Mouse (Mus musculus): ENCODE results near the gene Resf1.
"Not testable (repeated sequence)": the region's sequence is repeated elsewhere in the genome, so short reads cannot be mapped to it uniquely, and the experiment has no call there.

Resf1 gene

DNA sequence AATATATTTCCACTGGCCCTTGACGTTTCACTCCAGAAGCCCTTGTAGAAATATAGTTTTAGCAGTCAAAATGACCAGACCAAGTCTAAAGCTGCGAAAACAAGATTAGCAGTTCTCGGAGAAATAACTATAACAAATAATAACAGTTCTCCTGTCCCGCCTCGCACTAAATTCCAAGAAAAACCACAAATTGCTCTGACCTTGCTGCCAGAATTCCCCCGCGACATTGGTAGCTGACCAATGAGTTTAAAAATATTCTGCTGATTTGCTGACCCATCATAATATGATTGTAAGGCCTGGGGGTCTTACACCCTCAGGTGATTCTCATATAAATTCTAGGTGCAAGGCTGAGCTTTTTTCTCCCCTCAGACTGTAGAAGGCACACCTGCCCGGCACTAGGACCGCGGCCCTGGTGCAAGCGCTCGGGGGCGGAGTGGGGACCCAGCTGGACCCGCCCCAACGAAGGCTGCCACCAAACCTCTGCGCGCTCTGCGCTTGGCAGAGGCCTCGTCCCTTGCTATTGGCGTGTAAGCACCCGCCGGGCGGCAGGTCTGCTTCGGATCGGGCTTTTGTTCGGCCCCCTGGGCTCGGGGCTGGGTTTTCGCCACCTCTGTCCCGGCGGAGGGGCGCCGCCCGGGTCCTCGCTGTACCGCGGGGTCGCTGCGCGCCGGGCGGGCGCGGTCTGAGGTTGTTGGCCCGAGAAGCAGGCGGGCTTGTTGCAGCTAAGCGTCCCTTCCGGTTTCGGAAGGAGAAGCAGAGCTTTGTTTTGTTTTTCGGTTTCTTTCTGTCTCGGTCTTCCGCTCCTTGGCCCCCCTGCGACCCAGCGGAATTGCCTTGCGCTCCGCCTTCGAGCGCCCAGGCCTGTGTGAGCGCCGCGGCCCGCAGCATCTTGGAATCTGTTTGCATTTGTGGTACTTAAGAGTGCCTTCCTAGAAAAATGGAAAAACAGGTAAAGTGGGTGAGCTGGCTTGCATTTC, at the start of gene Resf1:
Gene Resf1, plus strand, starts transcription at position 459 of the 977 bp plus-strand sequence.
- DNase-seq (ENCODE audit: low spot score), result peak; percentile 86

- DNase-seq (ENCODE audit: low spot score), result no peak
Observed at GRCm38 (mm10) chr6:149260801-149261239, 48.4 kb upstream of the Resf1 start.

GRCm38 (mm10) chr6:149267951-149268350, 41.3 kb upstream of the Resf1 start:
- no peak for DNase-seq (ENCODE audit: low spot score)

DNA sequence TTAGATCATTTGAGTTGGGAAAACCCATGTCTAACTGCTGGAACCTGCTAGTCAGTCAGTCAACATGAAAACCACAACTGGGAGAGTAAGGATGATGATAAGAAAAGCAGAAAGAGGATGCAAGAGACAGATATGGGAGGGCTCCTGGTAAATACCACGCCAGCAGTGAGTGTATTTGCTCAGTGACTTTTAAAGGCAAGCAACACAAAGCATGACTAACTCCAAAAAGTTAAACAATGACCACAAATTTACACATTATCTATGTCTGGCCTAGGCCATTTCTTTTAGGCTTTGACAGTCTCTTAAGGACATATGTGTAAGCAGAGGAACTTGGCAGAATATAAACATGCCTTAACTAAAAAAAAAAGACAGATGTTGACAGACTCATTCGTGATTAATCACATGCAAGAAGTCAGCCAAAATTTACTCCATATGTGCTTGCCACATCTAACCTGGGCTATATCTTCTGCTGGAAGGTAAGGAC, 30.9 kb upstream of the Resf1 start:
- no peak for DNase-seq (ENCODE audit: low spot score)

- no peak for DNase-seq (ENCODE audit: low spot score)
Observed at GRCm38 (mm10) chr6:149278866-149279265, 30.3 kb upstream of the Resf1 start.

DNA sequence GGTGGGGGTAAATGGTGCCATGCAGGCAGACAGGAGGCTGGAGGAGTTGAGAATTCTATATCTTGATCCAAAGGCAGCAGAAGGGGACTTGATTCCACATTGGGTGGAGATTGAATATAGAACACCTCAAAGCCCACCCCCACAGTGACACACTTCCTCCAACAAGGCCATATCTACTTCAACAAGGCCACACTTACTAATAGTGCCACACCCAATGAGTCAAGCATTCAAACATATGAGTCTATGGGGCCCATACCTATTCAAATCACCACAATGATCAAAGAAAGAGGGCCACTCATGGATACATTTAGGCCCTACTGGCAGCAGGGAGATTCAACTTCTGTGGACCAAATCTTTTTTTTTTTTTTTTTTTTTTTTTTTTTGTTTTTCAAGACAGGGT, 28.7 kb upstream of the Resf1 start:
- DNase-seq (ENCODE audit: low spot score), result no peak

- DNase-seq (ENCODE audit: low spot score), result not testable (repeated sequence)
Observed at GRCm38 (mm10) chr6:149288190-149288589, 21.0 kb upstream of the Resf1 start.

- not testable (repeated sequence) for DNase-seq (ENCODE audit: low spot score)
Observed at GRCm38 (mm10) chr6:149303231-149303630, 6.0 kb upstream of the Resf1 start.

DNA sequence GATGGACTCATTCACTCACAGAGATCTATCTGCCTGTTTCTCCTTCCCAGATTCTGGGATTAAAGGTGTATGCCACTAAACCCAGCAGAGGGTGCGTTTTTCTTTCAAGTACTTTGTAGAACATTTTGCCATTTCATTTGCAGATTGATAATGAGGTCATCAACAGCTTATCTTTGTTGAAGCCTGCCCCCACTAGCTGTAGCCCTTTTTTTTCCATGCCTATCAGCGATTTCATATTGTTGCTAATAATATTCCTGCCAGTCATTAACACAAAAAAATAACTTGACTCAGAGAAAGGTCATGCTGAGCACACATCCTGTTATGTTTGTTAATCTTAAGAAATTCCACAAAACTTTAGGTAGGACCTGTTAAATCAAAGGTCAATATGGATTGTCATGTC, 2.1 kb upstream of the Resf1 start:
- no peak for DNase-seq (ENCODE audit: low spot score)

DNA sequence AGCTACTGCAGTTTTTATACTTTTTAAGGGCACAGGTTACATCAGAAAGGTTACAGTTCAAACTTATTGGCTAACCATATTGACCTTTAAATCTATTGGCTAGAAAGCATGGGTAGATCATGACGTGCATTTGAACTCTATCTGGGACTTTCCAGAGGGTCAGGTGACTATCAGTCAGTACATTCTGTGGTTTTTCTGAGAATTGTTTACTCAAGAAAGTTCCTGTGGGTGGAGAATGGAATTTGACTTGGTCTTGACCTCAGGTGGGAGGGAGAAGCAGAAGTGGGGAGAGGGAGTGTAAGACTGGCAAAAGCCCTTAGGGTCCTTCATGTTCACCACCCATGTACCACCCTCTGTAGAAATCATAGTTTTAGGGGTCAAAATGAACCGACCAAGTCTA, 1.4 kb upstream of the Resf1 start:
- no peak for DNase-seq (ENCODE audit: low spot score)

- no peak for DNase-seq (ENCODE audit: low spot score)
Observed at GRCm38 (mm10) chr6:149310226-149310625, 1.0 kb downstream of the Resf1 start.

DNA sequence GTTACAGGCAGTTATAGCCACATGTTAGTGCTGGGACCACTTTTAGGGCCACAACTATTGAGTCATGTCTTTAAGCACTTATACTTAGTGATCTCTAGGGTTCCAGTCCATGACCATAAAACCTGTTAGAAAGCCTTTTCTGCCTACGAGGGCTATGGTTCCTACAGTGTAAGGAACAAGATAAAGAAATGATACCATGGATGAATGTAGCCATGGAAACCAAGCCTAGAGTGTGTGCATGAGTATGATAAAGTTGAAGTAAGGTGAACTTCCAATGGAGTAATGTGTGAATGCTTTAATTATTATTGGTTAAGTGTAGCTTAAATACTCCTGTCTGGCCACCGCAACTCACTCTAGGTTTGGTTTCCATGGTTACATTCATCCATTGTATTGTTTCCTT, 1.8 kb downstream of the Resf1 start:
- no peak for DNase-seq (ENCODE audit: low spot score)

DNA sequence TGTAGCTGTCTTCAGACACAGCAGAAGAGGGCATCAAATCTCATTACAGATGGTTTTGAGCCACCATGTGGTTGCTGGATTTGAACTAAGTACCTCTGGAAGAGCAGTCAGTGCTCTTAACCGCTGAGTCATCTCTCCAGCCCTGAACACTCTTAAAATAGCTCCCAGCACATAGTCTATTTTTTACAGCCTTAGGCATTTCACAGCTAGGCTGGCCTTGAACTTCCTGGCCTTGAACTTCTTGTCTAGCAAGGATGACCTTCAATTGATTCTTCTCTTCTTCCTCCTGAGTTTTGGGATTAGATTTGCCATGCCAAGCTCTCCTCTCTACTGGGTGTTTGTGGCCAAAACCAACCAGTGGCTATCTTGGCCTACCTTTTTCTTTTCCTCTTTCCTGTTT, 2.6 kb downstream of the Resf1 start:
- no peak for DNase-seq (ENCODE audit: low spot score)

DNA sequence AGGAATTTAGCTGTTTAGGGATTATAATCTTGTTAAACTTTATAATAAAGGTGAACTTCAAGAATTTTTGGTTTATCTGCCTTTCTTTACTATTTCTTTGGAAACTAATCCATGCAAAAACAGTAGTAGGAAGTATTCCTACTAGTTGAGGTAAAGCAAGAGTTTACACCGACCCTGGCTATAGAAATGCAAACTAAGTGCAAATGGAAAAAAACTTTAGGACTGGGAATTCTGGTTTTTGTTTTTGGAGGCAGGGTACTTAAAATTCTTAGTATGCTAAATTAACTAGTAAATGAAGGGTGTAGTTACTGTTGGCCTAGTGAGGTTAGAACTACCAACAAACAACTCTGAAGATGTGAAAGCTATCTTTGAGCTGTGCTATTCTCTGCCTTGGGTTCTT, 3.0 kb downstream of the Resf1 start:
- DNase-seq (ENCODE audit: low spot score), result no peak

GRCm38 (mm10) chr6:149314918-149315317, 5.7 kb downstream of the Resf1 start:
- no peak for DNase-seq (ENCODE audit: low spot score)

GRCm38 (mm10) chr6:149323523-149324241, 14.5 kb downstream of the Resf1 start:
- no peak for DNase-seq (ENCODE audit: low spot score)

DNA sequence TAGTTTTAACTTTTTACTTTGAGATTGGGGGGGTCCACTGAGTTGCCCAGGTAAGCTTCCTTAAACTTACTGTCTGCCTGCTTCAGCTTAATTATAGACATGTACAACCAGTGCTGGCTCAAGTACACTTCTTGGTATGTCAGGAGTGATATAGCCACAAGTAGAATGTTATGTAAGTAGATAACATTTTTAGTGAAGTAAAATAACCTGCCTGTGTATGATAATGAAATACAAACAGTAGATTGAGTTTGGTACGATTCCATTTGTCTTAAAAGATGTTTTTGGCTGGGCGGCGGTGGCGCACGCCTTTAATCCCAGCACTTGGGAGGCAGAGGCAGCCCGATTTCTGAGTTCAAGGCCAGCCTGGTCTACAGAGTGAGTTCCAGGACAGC, 15.0 kb downstream of the Resf1 start:
- no peak for DNase-seq (ENCODE audit: low spot score)

DNA sequence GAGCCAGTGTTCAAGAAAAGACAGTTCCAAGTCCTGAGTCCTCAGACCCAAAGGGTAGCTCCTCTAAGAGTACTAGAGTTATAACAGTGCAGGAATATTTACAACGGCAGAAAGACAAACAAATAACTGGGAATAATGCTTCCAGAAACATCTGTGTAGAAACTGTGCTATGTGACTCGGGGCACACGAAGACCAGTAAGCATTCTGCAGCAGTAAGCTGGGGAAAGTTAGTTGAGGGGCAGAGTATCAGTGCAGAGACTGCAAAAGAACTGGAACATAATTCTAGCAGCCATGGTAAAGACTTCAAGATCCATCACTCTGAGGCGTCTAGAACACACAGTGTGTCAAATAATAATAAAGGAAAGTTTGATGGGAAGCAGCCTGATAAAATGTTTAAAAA, 19.9 kb downstream of the Resf1 start:
- no peak for DNase-seq (ENCODE audit: low spot score)

GRCm38 (mm10) chr6:149330332-149330731, 21.1 kb downstream of the Resf1 start:
- no peak for DNase-seq (ENCODE audit: low spot score)

DNA sequence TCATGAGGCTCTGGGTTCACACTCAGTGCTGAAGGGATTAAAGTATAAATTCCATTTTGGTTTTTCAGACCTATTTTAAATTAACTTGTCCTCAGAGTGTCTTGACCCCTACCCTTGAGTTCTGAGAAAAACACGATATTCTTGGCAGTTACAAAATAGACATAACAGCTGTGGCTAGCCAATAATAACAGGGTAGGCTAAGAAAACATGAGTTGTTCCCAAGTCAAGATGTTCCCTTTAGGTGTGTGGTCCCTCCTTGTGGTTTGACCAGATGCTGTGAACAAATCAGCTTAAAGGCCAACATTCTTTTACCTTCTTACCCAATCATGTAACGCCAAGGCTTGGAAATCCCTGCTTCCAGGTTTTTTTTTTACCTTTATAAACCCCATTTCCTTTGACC, 23.8 kb downstream of the Resf1 start:
- no peak for DNase-seq (ENCODE audit: low spot score)

DNA sequence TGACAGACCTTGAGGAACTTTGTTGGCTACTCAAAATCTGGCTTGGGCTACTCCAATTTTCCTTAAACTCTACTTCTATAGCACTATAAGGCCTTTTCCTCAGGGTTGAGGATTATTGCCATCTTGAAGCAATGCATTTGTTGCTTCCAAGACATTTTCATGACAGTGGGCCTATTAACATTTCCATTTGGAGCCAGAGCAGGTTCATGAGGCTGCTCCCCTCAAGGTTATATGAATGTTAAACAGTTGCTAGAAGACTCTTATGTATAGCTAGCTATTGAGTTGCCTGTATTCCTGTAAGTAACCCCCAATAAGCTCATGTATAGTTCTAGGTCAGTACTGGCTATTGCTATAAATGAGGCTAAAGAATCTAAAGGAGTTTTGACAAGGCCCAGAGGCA, 28.8 kb downstream of the Resf1 start:
- no peak for DNase-seq (ENCODE audit: low spot score)

DNA sequence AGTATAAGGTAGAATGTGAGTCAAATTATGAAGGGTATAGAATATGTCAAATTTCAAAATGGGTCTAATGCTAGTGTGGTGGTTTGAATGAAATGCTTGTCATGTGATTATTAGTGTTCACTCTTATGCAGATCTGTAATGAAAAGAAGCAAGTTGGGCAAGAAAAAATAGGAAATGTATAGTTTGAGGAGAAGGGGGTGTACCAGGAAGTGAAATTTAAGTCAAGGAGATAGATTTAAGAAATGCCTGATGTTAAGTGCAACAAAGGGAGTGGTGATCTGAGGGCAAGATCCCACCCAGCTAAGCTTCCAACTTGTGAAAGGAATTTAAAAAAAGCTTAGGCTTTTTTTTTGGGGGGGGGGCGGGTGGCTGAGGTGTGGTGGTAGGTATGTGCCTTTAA, 29.4 kb downstream of the Resf1 start:
- DNase-seq (ENCODE audit: low spot score), result no peak

DNA sequence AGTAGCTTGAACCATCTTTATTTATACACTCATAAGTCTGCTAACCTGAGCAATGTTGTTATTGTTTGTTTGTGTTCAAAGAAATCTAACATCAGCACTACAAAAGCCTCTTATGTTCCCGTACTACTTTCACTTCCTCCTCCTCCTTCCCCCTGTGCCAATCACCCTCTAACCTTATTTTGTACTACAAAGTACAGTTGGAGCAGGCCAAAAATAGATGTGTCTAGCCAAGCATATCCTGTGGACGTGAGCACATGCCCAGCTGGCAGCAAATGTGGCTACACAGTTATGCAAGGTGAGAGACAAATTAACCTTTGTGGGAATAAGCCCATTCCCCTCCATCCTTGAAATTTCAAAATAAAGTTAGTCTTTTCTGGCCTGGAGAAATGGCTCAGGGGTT, 34.6 kb downstream of the Resf1 start:
- no peak for DNase-seq (ENCODE audit: low spot score)

All from MN1 (cell line).